Mouse (Mus musculus) left cerebral cortex, postnatal 10 days (tissue): ENCODE data around the gene Fbxw7. TPM values are rescaled to one million over a fixed set of nuclear protein-coding genes. Genes with fewer than 3 reads are reported as not detected.

Experiments
- DNase-seq, 2 experiments: peaks; one replicate each; pipeline ENCODE4 v3.0.0; 2021 to 2022; ENCODE audit warnings: low spot score in 2 of 2, mixed read lengths in 1 of 2; ENCODE audit errors: extremely low spot score in 1 of 2
- intact Hi-C: fragments of 180-260 bp; cut with DNase I; formaldehyde crosslinking; loops from one replicate; pipeline ENCODE4 v1.15.1; 2025
- total RNA-seq, 2 experiments: library from RNA; stranded (reverse); gene quantifications; 2 replicates each; pipeline ENCODE4 v1.2.3; 2021

The Fbxw7 gene
- total RNA-seq, 2 experiments from 2014 or later, result 207 to 220 TPM

DNA sequence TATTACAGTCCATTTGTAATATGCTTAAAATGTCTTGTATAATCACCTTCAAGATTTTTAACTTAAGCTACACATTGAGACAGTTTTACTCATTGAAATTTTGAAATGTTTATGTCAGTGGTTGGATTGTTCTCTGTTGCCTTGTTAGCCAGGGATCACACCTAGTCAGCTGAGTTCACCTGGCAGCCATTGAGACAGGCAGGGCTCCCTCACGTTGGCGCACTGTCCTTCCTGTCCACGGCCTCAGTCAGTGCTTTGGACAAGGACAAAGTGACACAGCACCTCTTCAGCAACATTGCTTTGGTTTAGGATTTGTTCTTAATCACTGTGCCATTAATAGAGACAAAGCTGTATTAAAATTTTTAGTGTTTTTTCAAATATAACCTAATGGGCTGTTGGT, 114.1 kb downstream of the Fbxw7 start:
- intact Hi-C loops, result no loop called here
- no peak for DNase-seq

DNA sequence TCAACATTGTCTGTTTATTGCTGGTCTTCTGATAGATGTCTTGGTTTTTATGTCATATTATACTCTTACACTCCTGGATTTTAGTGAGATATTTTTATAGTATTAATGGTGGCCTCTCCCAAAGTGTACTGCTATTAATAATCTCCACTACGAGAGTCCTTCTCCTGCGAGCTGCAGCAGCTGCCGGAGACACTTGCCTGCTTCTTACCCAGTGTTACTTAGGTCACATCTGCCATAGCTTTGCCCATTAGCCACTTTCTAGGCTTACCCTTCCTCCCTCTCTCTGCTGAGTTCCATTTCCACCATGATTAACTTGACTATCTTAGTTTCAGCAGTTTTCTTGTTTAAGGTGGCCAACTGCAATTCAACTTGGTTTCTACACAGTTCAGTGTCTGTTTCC, 115.6 kb downstream of the Fbxw7 start:
- intact Hi-C loops, result no loop called here
- no peak for DNase-seq

- intact Hi-C loops, result loop anchor here (5.0 kb wide), 1 partner anchor 637 kb away; the partner anchor contains the start of gene Gatb
- DNase-seq, result no peak
Observed at GRCm38 (mm10) chr3:84935729-84936128, 120.7 kb downstream of the Fbxw7 start.

DNA sequence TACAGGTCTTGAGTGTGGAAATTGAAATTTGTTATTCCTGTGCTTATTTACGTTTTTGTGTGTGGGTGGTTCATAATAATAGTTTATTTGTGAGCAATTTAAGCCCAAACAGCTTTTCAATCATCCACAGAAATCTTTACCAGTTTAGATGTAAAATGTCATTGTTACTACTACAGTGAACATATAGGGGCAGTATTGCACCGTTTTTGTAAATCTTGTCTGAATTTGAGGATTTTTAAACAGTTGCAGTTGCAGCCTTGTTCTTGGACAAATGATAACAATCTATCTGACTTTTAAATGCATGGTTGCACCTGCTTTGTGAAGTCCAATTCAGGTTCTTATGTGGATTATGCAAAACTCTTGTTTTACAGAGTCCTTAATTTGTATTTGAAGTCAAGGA, 121.2 kb downstream of the Fbxw7 start:
- intact Hi-C loops, result loop anchor here (5.0 kb wide), 1 partner anchor 636 kb away; the partner anchor contains the start of gene Gatb

GRCm38 (mm10) chr3:84936956-84937355, 121.9 kb downstream of the Fbxw7 start:
- intact Hi-C loops, result loop anchor here (5.0 kb wide), 1 partner anchor 635 kb away; the partner anchor contains the start of gene Gatb

More for the DNA sequence above, 121.2 kb downstream of the Fbxw7 start:
- DNase-seq, result no peak

DNA sequence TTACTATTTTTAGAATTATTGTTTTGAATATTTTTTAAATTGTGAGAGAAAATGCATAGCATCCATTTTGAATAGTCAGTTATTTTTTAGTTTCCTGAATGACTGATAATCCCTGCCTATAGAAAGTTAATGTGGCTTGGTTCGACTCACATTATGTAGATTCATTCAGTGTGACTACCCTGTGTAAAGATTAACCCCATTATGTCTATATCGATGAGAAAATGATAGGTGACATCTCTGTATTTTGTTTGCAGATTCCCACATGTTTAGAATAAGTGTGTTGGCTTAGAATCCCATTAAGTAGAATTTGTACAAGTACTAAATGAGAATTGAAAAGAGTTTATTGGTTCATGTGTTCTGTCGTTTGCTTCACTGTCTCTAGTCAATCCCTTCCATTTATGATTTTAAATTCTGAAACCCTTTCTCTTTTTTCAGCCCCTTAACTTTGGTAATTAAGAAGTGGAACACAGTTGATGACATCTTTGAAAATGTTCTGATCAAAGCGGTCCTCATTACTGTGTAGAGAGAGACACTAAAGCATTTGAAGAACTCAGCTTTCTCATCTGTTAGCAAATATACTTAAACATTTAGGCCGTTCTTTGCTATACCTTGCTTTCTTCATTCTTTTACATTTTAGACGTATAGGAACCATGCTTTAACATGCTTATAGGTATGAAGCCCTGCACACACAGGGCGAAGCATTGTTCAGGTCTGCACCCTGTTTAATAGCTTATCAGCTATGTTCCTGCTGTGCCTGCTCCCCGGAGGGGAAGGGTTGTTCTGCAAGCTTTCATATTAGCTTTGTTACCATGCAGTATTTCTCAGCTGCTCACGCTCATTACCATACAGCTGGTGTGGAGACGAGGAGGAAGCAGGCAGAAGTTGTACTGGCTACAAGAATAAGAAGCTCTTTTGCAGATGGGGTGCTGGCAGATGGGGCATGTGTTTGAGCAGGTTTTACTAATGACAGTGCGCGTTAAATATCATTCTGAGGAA, 122.6 kb downstream of the Fbxw7 start:
- intact Hi-C loops, result loop anchor here (5.0 kb wide), 1 partner anchor 635 kb away; the partner anchor contains the start of gene Gatb
- no peak for DNase-seq

More at GRCm38 (mm10) chr3:84936956-84937355, 121.9 kb downstream of the Fbxw7 start:
- DNase-seq, result no peak

DNA sequence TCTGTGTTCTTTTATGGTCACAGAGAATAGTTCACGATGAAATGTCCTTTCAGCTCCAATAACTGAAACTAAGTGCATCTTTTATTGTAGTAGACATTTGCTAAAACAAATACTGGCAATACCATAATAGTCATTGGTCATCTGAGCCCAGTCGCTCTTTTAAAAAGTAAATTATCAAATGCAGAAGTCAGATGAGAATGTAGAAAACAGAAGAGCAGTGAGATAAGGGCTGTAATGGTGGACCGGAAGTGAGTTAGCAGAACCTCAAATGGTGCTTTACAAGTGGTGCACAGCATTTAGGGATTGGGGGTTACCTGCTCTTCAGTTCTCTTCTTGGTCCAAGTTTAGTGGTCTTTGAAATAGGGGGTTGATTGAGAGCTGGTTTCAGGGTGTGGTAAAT, 129.9 kb downstream of the Fbxw7 start:
- intact Hi-C loops, result no loop called here
- DNase-seq, result no peak

GRCm38 (mm10) chr3:84946381-84946780, 131.3 kb downstream of the Fbxw7 start:
- no peak for DNase-seq
- intact Hi-C loops, result no loop called here

- intact Hi-C loops, result no loop called here
- no peak for DNase-seq
Observed at GRCm38 (mm10) chr3:84949387-84949786, 134.3 kb downstream of the Fbxw7 start.

- no peak for DNase-seq
- intact Hi-C loops, result loop anchor here (10.0 kb wide), 1 partner anchor 713 kb away; no protein-coding TSS in a partner anchor
Observed at GRCm38 (mm10) chr3:84951698-84952097, 136.6 kb downstream of the Fbxw7 start.

- intact Hi-C loops, result loop anchor here (10.0 kb wide), 1 partner anchor 713 kb away; no protein-coding TSS in a partner anchor
- peak; percentile 61 to 68 for DNase-seq
Observed at GRCm38 (mm10) chr3:84952135-84952534, 137.1 kb downstream of the Fbxw7 start.

DNA sequence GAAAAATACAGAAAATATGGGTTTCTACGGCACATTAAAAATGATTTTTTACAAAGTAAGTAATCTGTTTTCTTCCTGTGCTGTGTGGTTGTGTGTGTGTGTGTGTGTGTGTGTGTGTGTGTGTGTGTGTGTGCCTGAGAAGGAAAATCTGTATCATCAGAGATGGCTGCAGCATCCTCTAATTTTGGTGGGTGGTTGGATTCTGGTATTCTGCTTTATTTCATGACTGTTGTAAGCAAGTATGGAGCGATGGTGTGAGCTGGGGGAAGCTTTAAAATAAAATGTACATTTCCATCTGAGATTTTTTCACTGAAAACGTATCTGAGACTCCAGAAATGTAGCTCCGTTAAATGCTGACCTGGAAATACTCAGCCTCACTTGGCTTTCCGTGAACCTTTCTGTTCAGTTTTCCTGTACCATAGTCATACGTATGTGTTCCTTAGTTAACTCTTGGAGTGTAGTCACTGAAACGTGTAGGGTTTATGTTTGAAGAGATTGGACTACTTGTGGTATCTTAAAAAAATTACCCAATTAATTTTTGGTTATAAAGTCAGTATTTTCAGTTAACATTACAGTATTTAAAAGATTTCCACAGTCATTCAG, 137.6 kb downstream of the Fbxw7 start:
- DNase-seq, result no peak
- intact Hi-C loops, result loop anchor here (10.0 kb wide), 1 partner anchor 712 kb away; no protein-coding TSS in a partner anchor

- DNase-seq, result no peak
- intact Hi-C loops, result loop anchor here (5.0 to 10.0 kb wide), 2 partner anchors 617 to 710 kb away; partner anchors contain the start of gene Gatb
Observed at GRCm38 (mm10) chr3:84955011-84955775, 140.1 kb downstream of the Fbxw7 start.

- intact Hi-C loops, result loop anchor here (5.0 to 10.0 kb wide), 2 partner anchors 616 to 709 kb away; partner anchors contain the start of gene Gatb
- DNase-seq, result no peak
Observed at GRCm38 (mm10) chr3:84955857-84956256, 140.8 kb downstream of the Fbxw7 start.

DNA sequence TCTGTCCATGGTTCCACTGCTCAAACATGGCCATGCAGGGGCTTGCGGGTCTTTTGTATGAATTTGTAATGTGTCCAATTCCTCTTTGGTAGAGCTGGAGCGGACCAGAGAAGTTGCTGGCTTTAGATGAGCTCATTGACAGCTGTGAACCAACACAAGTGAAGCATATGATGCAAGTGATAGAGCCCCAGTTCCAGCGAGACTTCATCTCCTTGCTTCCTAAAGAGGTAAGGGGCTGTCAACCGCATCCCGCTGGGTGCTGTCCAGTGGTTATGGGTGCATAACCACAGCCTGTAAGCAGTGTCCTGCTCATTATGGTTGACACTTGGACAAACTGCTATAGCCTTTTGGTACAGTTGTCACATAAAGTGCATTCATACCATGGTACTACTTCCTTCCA, 150.1 kb downstream of the Fbxw7 start:
- no peak for DNase-seq
- intact Hi-C loops, result no loop called here

GRCm38 (mm10) chr3:84967364-84967763, 152.3 kb downstream of the Fbxw7 start:
- no peak for DNase-seq
- intact Hi-C loops, result no loop called here

DNA sequence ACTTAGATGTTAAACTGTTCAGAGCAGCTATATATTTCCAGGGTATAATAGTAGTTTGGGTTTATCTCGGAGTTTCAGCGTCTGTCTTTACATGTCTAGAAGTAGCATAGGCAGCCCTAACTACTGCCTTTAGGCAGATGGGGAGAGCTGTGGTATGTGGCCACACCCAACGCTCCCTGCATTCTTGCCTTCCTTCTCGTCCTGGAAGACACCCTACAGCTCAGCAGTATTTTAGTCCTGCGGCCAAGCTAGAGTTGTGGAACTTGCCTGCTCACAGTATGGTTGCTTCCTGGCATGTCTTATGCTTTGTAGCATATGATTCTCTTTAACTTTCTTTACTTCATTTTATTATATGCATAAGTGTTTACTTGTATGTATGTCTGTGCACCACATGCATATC, 156.5 kb downstream of the Fbxw7 start:
- intact Hi-C loops, result no loop called here

DNA sequence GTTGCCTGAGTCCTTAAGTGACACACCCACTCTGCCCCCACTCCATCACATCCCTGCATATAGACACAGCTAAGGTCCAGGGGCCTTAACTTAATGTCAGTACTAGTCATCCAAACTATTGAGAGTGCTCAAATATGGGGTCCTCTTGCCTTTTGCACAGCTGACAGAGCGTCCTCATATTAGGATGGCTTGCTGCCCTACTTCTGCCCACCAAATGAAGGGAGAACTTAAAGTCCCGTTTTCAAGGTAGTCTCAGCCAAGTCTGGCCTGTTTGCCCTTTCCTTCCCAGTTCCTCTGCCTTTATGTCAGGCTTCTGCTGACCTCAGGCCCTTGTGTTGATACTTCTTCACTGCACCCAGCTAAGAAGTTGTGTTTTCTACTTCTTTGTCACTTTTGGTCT, 157.8 kb downstream of the Fbxw7 start:
- no peak for DNase-seq
- intact Hi-C loops, result no loop called here

More for the DNA sequence above, 156.5 kb downstream of the Fbxw7 start:
- no peak for DNase-seq

DNA sequence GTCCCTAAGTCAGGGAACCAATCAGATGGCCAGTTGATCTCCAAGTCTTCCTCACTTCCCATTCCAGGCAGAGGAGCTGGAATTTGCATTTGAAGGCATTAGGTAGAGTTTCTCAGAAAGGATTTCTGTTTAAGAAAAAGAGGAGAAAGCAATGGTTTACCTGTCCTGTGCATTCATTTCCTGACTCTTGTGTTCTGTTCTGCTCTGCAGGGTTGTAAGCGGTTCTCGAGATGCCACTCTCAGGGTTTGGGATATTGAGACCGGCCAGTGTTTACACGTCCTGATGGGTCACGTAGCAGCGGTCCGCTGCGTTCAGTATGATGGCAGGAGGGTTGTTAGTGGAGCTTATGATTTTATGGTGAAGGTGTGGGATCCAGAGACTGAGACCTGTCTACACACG, 159.1 kb downstream of the Fbxw7 start:
- DNase-seq, result no peak
- intact Hi-C loops, result no loop called here
